Mouse (Mus musculus): ENCODE results near the gene Bcl6. TPM values are rescaled to one million over a fixed set of nuclear protein-coding genes. Genes with fewer than 3 reads are reported as not detected.

Bcl6 gene
- polyA plus RNA-seq, 1 experiment from 2014 or later: 0.49 TPM

- 50% methylated on average over 18 of the region's 18 CpGs for WGBS
- H3K9ac ChIP-seq (ENCODE audit: low read length): no peak overlapping the region
Measured at GRCm38 (mm10) chr16:23931275-23931674, 57.4 kb downstream of the Bcl6 start.

GRCm38 (mm10) chr16:23930426-23931073 is 58.1 kb downstream of the Bcl6 start:
- Histone ChIP-seq H3K4me2 (ENCODE audit: low read length) (no peak overlapping the region), H3K9ac (ENCODE audit: low read length) (no peak overlapping the region), H3K9me3 (ENCODE audit: control insufficient read depth, low read length) (no peaks in the 10 kb centered on the region), H3K4me3 (ENCODE audit: low read depth, low read length) (no peak overlapping the region), H3K4me1 (replicated peaks; ENCODE audit: control insufficient read depth, insufficient read depth, low read length) (no peaks in the 10 kb centered on the region), H3K27ac (ENCODE audit: low read depth) (no peak overlapping the region), H3K36me3 (ENCODE audit: control insufficient read depth, insufficient read depth, low read length) (no peaks in the 10 kb centered on the region), H3K27me3 (replicated peaks; ENCODE audit: control insufficient read depth, insufficient read depth, low read length) (no peaks in the 10 kb centered on the region)
- DNase-seq (ENCODE audit: low spot score) (no peak), ATAC-seq (replicated peaks; ENCODE audit: low FRiP score, low TSS enrichment, low read depth) (no peak)
- 91% methylated on average over 3 of the region's 3 CpGs for WGBS

More at GRCm38 (mm10) chr16:23931275-23931674, 57.4 kb downstream of the Bcl6 start:
- Histone ChIP-seq H3K4me3 (ENCODE audit: low read depth, low read length) (no peak overlapping the region), H3K27me3 (replicated peaks; ENCODE audit: control insufficient read depth, insufficient read depth, low read length) (no peaks in the 10 kb centered on the region), H3K9me3 (ENCODE audit: control insufficient read depth, low read length) (no peaks in the 10 kb centered on the region), H3K27ac (ENCODE audit: low read depth) (no peak overlapping the region), H3K4me2 (ENCODE audit: low read length) (no peak overlapping the region), H3K4me1 (replicated peaks; ENCODE audit: control insufficient read depth, insufficient read depth, low read length) (no peaks in the 10 kb centered on the region), H3K36me3 (ENCODE audit: control insufficient read depth, insufficient read depth, low read length) (no peaks in the 10 kb centered on the region)
- no peak for DNase-seq (ENCODE audit: low spot score)
- ATAC-seq (replicated peaks; ENCODE audit: low FRiP score, low TSS enrichment, low read depth): no peak

- Histone ChIP-seq H3K4me1 (replicated peaks; ENCODE audit: control insufficient read depth, insufficient read depth, low read length) (no peaks in the 10 kb centered on the region), H3K9ac (ENCODE audit: low read length) (no peak overlapping the region), H3K4me3 (ENCODE audit: low read depth, low read length) (no peak overlapping the region), H3K9me3 (ENCODE audit: control insufficient read depth, low read length) (no peaks in the 10 kb centered on the region), H3K4me2 (ENCODE audit: low read length) (no peak overlapping the region), H3K27ac (ENCODE audit: low read depth) (no peak overlapping the region), H3K36me3 (ENCODE audit: control insufficient read depth, insufficient read depth, low read length) (no peaks in the 10 kb centered on the region), H3K27me3 (replicated peaks; ENCODE audit: control insufficient read depth, insufficient read depth, low read length) (no peaks in the 10 kb centered on the region)
- 91% methylated on average over 33 of the region's 33 CpGs for WGBS
- DNase-seq (ENCODE audit: low spot score) (no peak), ATAC-seq (replicated peaks; ENCODE audit: low FRiP score, low TSS enrichment, low read depth) (no peak)
Measured at GRCm38 (mm10) chr16:23927301-23928114, 61.1 kb downstream of the Bcl6 start.

- DNase-seq (ENCODE audit: low spot score) (no peak), ATAC-seq (replicated peaks; ENCODE audit: low FRiP score, low TSS enrichment, low read depth) (no peak)
- H3K9me3 ChIP-seq (ENCODE audit: control insufficient read depth, low read length): no peaks in the 10 kb centered on the region
- WGBS: 83% methylated on average over 1 of the region's 1 CpGs
- no peak overlapping the region for H3K4me2 ChIP-seq (ENCODE audit: low read length)
- H3K27me3 ChIP-seq (replicated peaks; ENCODE audit: control insufficient read depth, insufficient read depth, low read length): no peaks in the 10 kb centered on the region
- H3K4me3 ChIP-seq (ENCODE audit: low read depth, low read length): no peak overlapping the region
- no peak overlapping the region for H3K9ac ChIP-seq (ENCODE audit: low read length)
- H3K4me1 ChIP-seq (replicated peaks; ENCODE audit: control insufficient read depth, insufficient read depth, low read length): no peaks in the 10 kb centered on the region
- no peak overlapping the region for H3K27ac ChIP-seq (ENCODE audit: low read depth)
- H3K36me3 ChIP-seq (ENCODE audit: control insufficient read depth, insufficient read depth, low read length): no peaks in the 10 kb centered on the region
Measured at GRCm38 (mm10) chr16:23922906-23923305, 65.7 kb downstream of the Bcl6 start.

GRCm38 (mm10) chr16:23921697-23922096 is 67.0 kb downstream of the Bcl6 start:
- Histone ChIP-seq H3K4me3 (ENCODE audit: low read depth, low read length) (no peak overlapping the region), H3K9ac (ENCODE audit: low read length) (no peak overlapping the region)
- WGBS: 69% methylated on average over 5 of the region's 5 CpGs

GRCm38 (mm10) chr16:23919418-23919817 is 69.2 kb downstream of the Bcl6 start:
- WGBS: 78% methylated on average over 2 of the region's 2 CpGs
- ATAC-seq (replicated peaks; ENCODE audit: low FRiP score, low TSS enrichment, low read depth): no peak
- Histone ChIP-seq H3K36me3 (ENCODE audit: control insufficient read depth, insufficient read depth, low read length) (no peaks in the 10 kb centered on the region), H3K9ac (ENCODE audit: low read length) (no peak overlapping the region), H3K27ac (ENCODE audit: low read depth) (no peak overlapping the region), H3K4me3 (ENCODE audit: low read depth, low read length) (no peak overlapping the region), H3K9me3 (ENCODE audit: control insufficient read depth, low read length) (no peaks in the 10 kb centered on the region), H3K4me2 (ENCODE audit: low read length) (no peak overlapping the region), H3K27me3 (replicated peaks; ENCODE audit: control insufficient read depth, insufficient read depth, low read length) (no peaks in the 10 kb centered on the region), H3K4me1 (replicated peaks; ENCODE audit: control insufficient read depth, insufficient read depth, low read length) (no peaks in the 10 kb centered on the region)
- DNase-seq (ENCODE audit: low spot score): no peak

More at GRCm38 (mm10) chr16:23921697-23922096, 67.0 kb downstream of the Bcl6 start:
- H3K9me3 ChIP-seq (ENCODE audit: control insufficient read depth, low read length): no peaks in the 10 kb centered on the region
- no peak overlapping the region for H3K27ac ChIP-seq (ENCODE audit: low read depth)
- no peaks in the 10 kb centered on the region for H3K4me1 ChIP-seq (replicated peaks; ENCODE audit: control insufficient read depth, insufficient read depth, low read length)
- ATAC-seq (replicated peaks; ENCODE audit: low FRiP score, low TSS enrichment, low read depth) (no peak), DNase-seq (ENCODE audit: low spot score) (no peak)
- H3K4me2 ChIP-seq (ENCODE audit: low read length): no peak overlapping the region
- H3K27me3 ChIP-seq (replicated peaks; ENCODE audit: control insufficient read depth, insufficient read depth, low read length): no peaks in the 10 kb centered on the region
- no peaks in the 10 kb centered on the region for H3K36me3 ChIP-seq (ENCODE audit: control insufficient read depth, insufficient read depth, low read length)

Other genes starting within 250 kb of the Bcl6 start
- 6.4 TPM in 1 of 2 replicates, not detected in the other for gene Sst, start 97.9 kb downstream of the Bcl6 start, polyA plus RNA-seq (2014; fragmentation: Nextera tagmentation; extraction: Ambion mirVana)
- not detected in 2 replicates for gene Rtp2, start 56.5 kb downstream of the Bcl6 start, polyA plus RNA-seq (2014; fragmentation: Nextera tagmentation; extraction: Ambion mirVana)
- not detected in 2 replicates for gene Gm37419, start 370 bp downstream of the Bcl6 start, polyA plus RNA-seq (2014; fragmentation: Nextera tagmentation; extraction: Ambion mirVana)

Data from intestine, embryonic 14.5 days (tissue).